Mouse (Mus musculus): ENCODE data around the gene Acp1.

Acp1 gene

GRCm38 (mm10) chr12:30911261-30912047, at the start of gene Acp1, which contains the start of gene Sh3yl1:
Gene Acp1 (minus strand): TSS chr12:30911589.
Gene Sh3yl1 (plus strand): TSS chr12:30911668.
- DNase-seq (ENCODE audit: low spot score): peak; percentile 93

DNA sequence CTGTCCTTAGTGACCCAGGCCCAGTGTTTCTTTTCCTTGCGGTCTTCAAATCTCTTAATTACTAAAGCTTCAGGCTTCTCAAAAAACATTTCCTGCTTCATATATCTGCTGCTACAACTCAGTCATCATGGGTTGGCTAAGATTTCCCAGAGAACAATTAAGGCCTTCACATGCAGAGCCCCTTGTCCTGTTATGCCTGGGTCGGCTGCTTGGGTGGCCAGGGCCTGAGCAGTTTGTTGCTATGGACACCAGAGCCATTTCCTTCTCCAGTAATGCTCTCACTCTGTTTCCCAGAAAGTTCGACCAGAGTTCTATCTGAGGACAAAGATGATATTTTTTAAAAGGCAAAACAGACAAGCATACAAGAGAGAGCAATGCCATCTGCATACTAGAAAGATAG, 32.8 kb upstream of the Acp1 start:
- no peak for DNase-seq (ENCODE audit: low spot score)

GRCm38 (mm10) chr12:30943057-30943986, 31.9 kb upstream of the Acp1 start:
- DNase-seq (ENCODE audit: low spot score): no peak

DNA sequence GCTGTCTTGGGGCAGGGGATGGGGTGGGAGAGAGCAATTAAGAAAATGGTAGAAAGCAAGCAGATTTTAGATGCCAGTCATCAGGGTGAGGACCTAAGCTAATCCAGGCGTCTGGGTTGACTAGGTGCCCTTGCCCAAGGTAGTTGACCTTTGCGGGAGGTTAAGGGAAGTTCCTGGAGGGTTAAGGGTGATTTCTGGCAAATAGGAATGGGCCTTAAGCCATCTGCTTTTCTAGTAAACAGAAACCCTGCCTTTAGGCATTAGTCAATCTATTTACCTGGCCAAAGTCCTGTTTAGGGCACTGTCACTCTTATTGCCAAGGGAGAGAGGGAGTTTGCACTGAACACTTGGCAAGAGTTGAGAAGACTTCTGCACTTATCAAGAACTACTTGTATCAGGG, 25.5 kb upstream of the Acp1 start:
- DNase-seq (ENCODE audit: low spot score): no peak

DNA sequence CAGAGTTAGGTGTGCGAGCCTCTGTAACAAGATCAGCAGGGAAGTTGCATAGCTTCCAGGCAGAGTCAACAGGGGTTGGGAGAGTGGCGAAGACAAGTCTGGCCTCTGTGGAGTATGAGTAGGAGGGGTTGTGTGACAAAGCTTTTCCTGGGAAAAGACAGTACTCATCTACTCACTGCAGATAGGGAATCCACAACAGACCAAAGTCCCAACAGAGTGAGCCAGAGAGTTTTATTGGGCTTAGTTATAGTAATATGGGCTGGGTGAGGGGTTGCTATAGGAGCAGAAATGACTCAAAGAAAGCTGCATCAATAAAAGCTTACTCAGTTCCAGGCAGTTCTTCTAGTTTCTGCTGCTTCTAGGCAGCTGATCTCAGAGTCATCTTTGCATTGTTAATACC, 21.9 kb upstream of the Acp1 start:
- DNase-seq (ENCODE audit: low spot score): no peak

DNA sequence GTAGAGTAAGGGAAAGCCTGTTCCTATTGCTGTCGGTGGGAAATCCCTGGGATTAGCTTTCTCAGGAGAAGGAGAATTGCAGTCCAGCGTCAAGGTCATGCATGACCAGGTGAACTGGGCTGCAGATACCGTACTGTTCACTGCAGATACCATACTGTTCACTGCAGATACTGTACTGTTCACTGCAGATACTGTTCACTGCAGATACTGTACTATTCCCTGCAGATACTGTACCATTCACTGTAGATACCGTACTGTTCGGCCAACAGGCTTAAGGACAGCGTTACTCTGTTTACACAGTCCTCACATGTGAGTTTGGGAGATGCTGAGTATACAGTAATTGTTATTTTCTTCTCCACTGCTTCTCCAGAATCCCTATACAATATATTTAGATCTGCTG, 16.8 kb upstream of the Acp1 start:
- DNase-seq (ENCODE audit: low spot score): no peak

DNA sequence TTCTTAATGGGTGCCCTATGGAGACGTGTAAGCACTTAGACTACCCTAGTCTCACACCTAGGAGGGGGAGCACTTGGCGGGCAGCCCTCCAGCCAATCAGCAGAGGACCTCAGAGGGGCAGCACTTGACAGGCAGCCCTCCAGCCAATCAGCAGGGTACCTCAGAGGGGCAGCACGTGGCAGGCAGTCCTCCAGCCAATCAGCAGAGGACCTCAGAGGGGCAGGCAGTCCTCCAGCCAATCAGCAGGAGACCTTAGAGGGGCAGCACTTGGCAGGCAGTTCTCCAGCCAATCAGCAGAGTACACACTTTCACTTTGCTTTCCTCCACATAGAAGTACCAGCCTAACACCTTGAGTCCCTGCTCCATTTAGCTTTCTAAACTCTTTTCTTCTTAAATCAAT, 11.0 kb upstream of the Acp1 start:
- DNase-seq (ENCODE audit: low spot score): peak; percentile 49

DNA sequence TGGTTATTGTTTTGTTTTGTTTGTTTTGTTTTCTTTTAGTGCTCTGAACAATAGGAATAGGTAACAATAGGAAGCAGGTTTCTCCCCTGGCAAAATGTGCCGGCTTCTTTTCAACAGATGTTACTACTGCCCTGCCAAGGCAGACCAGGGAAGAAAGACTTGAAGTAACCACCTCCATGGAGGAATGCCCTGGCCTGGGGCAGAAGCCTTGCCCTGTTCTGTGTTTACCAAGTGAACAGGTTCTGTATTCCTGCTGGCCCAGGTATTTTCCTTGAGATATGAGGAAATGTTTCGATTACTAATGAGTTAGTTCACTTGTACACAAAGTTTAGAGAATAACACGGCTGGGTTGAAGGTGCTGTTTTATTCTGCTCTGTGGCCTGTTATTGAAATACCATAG, 1.5 kb upstream of the Acp1 start:
- DNase-seq (ENCODE audit: low spot score): no peak

GRCm38 (mm10) chr12:30912048-30912381, 626 bp upstream of the Acp1 start:
- DNase-seq (ENCODE audit: low spot score): peak; percentile 55

DNA sequence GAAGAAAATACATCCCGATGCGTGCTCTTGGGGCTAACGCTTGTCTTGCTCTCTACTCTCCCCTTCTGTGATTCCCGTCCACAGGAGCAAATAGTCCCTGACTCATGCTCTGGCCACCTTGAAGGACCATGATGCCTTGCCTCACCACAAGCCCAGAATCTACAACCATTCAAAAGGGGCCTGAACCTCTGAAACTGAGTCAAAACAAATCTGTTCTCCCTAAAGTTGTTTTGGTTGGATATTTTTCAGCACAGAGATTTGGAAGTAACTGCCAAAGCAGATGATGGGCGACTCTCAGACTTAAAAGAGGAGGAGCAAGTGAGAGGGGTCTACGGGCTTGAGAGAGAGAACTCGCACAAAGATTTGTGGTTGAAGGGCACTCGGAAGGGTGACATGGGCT, 529 bp downstream of the Acp1 start:
- no peak for DNase-seq (ENCODE audit: low spot score)

DNA sequence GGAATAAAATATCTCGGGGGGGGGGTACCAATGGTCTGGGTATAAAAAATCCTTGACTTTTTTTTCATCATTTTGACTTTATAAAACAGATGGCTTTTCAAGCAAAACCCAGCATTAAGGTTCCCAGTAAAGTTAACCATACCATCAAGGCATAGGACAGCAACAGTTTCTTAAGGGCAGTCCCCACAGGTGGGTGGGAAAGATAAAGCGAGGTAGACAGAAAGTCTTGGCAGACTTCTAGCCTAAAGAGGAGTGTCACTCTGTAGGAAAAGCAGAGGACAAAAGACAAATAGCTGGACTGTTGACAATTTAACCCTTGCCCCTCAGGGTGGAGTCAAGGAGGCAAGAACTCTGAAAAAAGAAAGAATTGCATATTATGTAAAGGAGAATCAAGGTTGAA, 1.5 kb downstream of the Acp1 start:
- no peak for DNase-seq (ENCODE audit: low spot score)

GRCm38 (mm10) chr12:30908658-30909057, 2.7 kb downstream of the Acp1 start:
- DNase-seq (ENCODE audit: low spot score): no peak

DNA sequence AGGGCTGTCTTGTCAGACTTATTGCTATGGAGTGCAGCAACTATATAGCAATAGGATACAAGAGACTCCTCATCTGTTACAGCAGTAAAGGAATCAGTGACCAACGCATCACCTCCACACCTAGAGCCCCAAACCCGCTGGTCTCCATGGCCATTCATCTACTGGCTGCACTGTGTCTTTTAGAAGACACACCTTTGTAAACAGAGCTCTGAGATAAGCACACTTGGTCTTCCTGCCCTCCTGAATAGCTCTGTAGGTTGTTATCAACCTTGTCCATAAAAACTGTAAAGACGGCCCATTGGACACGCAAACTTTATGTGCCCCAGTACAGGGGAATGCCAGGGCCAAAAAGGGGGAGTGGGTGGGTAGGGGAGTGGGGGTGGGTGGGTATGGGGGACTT, 14.3 kb downstream of the Acp1 start:
- no peak for DNase-seq (ENCODE audit: low spot score)

DNA sequence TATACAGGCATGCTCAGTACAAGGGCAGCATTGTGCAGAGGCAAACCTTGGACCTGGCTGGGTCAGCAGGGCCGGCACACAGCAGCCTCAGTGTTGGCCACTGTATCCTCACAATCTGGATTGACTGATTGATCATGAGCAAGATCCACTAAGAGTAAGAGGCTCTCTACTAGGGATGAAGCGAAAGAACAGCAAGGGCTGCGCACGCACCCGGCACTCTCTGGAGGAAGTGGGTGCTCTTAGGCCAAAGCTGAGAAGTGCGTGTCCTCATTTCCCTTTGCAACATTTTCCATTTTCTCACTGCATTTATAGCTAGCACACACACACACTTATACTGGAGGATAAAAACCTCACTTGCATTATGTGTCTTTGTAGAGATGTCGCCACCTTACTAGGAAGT, 20.0 kb downstream of the Acp1 start:
- no peak for DNase-seq (ENCODE audit: low spot score)

GRCm38 (mm10) chr12:30890067-30890466, 21.3 kb downstream of the Acp1 start:
- no peak for DNase-seq (ENCODE audit: low spot score)

- no peak for DNase-seq (ENCODE audit: low spot score)
Observed at GRCm38 (mm10) chr12:30888003-30888402, 23.4 kb downstream of the Acp1 start.

DNA sequence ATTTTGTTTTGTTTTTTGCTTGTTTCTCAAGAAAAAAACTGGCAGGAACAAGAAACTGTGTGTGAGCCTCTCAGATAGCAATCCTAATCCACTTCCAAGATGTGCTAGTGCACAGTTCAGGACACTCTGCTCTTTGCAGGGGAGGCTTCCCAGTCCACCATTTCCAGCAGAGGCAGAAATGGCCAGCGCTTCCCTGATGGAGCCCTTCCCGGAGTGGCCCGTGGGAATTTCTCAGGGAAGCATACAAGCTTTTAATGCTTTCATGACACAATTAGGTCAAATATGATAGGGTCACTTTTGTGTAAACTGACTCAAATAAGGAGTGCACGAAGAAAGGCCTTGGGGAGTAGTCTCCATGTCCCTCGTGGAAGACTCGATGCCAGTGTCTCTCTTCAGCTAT, 25.5 kb downstream of the Acp1 start:
- DNase-seq (ENCODE audit: low spot score): no peak

GRCm38 (mm10) chr12:30884622-30885230, 26.7 kb downstream of the Acp1 start:
- DNase-seq (ENCODE audit: low spot score): no peak

GRCm38 (mm10) chr12:30883986-30884621, 27.3 kb downstream of the Acp1 start, which contains the start of gene Alkal2:
Gene Alkal2 (plus strand): TSS chr12:30884322.
- no peak for DNase-seq (ENCODE audit: low spot score)

DNA sequence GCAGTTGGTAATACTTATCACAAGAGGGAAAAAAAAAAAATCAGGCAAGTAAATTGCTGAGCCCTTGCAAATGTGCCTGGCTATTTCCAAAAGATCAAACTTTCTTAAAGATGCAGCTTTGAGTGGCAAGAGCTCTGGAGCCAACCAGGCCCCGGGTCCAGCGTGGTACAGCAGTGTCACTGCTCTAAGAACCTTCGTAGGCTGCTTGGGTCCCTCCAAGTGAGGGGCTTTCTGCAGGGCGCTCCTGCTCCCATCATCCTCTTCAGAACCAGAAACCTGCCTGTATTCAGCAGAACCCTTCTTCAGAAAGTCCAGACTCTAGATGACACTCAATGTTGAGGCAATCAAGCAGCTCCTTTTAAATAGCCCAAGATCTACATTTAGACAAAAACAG, 27.8 kb downstream of the Acp1 start:
- DNase-seq (ENCODE audit: low spot score): no peak

GRCm38 (mm10) chr12:30879447-30879846, 31.9 kb downstream of the Acp1 start:
- no peak for DNase-seq (ENCODE audit: low spot score)

- no peak for DNase-seq (ENCODE audit: low spot score)
Observed at GRCm38 (mm10) chr12:30865781-30866180, 45.6 kb downstream of the Acp1 start.
